Mouse (Mus musculus) liver, postnatal 0 days (tissue): ENCODE results near the gene Rin3. TPM values are rescaled to one million over a fixed set of nuclear protein-coding genes. Genes with fewer than 3 reads are reported as not detected.

ENCODE experiments used
- ATAC-seq: fragments of 200-750 bp; cut with Nextera tagmentation; 2 replicates; pipeline ENCODE4 v1.8.0; 2017; ENCODE audit warnings: mild to moderate bottlenecking, moderate library complexity
- DNase-seq: peaks from one replicate; pipeline ENCODE4 v3.0.0-alpha.2; 2016
- H3K27ac ChIP-seq: fragments of 300-500 bp; sonication (generic); 2 replicates; pipeline ENCODE4 v1.5.1; 2014; ENCODE audit warnings: antibody characterized with exemption, moderate library complexity, mild to moderate bottlenecking, low read depth
- H3K27me3 ChIP-seq: fragments of 300-500 bp; sonication (generic); 2 replicates; pipeline ENCODE4 v1.6.1; 2014; ENCODE audit warnings: low read length, control low read depth, mixed read lengths; ENCODE audit not compliant: insufficient read depth
- H3K36me3 ChIP-seq: fragments of 300-500 bp; sonication (generic); replicated peaks from 2 replicates; pipeline ENCODE4 v1.6.1; 2014; ENCODE audit warnings: mild to moderate bottlenecking, control low read depth, low read length, moderate library complexity, mixed read lengths; ENCODE audit not compliant: insufficient read depth
- H3K4me1 ChIP-seq: fragments of 300-500 bp; sonication (generic); 2 replicates; pipeline ENCODE4 v1.6.1; 2014; ENCODE audit warnings: antibody characterized with exemption, mild to moderate bottlenecking, control low read depth; ENCODE audit not compliant: insufficient read depth
- H3K4me2 ChIP-seq: fragments of 300-500 bp; sonication (generic); 2 replicates; pipeline ENCODE4 v1.6.1; 2014; ENCODE audit warnings: low read depth, mild to moderate bottlenecking, low read length, moderate library complexity, mixed read lengths
- H3K4me3 ChIP-seq: fragments of 300-500 bp; sonication (generic); 2 replicates; pipeline ENCODE4 v1.5.1; 2014; ENCODE audit warnings: low read depth, low read length
- H3K9ac ChIP-seq: fragments of 300-500 bp; sonication (generic); replicated peaks from 2 replicates; pipeline ENCODE4 v1.6.1; 2014; ENCODE audit warnings: mild to moderate bottlenecking, moderate library complexity
- H3K9me3 ChIP-seq: fragments of 300-500 bp; sonication (generic); 2 replicates; pipeline ENCODE4 v1.6.1; 2016; ENCODE audit warnings: mild to moderate bottlenecking, control low read depth, low read length, mixed read lengths
- CTCF ChIP-seq: sonication (generic); IDR thresholded peaks from 2 replicates; pipeline ENCODE4 v1.5.1; 2016; ENCODE audit warnings: antibody characterized with exemption, low read depth
- EP300 ChIP-seq: IDR thresholded peaks from 2 replicates; pipeline ENCODE4 v1.6.1; 2016; ENCODE audit warnings: antibody characterized with exemption, low read depth, mild to moderate bottlenecking
- WGBS: fragments of 180-500 bp; shearing (Covaris S2); extraction: QIAGEN DNeasy Blood & Tissue Kit; methylation state at CpG from one replicate; pipeline ENCODE4 v1.1.7; 2014; ENCODE audit not compliant: insufficient replicate concordance; 5-methylcytosine and 5-hydroxymethylcytosine counted together
- polyA plus RNA-seq: library from polyadenylated mRNA; unstranded; fragments of >200 nt; fragmentation: Nextera tagmentation; extraction: Ambion mirVana; gene quantifications from 2 replicates; pipeline ENCODE4 v1.2.1, GENCODE M21; 2015

The Rin3 gene
- polyA plus RNA-seq, 1 experiment from 2014 or later, result 10.0 TPM

- TF ChIP-seq EP300 (no peak), CTCF (no peak)
- Histone ChIP-seq H3K4me2 (no peak overlapping the region), H3K36me3 (peaks cover 60% of the 10 kb centered on the region), H3K4me1 (peaks cover 5% of the 10 kb centered on the region; the same call in 1 of the 2 replicates), H3K4me3 (no peak overlapping the region), H3K9me3 (no peaks in the 10 kb centered on the region), H3K9ac (no peak overlapping the region), H3K27me3 (no peaks in the 10 kb centered on the region), H3K27ac (no peak overlapping the region)
- ATAC-seq (no peak), DNase-seq (no peak)
- WGBS, result 76% methylated on average over 10 of the region's 10 CpGs
Observed at GRCm38 (mm10) chr12:102361189-102362161, 78.6 kb downstream of the Rin3 start.

GRCm38 (mm10) chr12:102365016-102365415, 82.2 kb downstream of the Rin3 start:
- Histone ChIP-seq H3K9ac (no peak overlapping the region), H3K4me3 (no peak overlapping the region), H3K27me3 (no peaks in the 10 kb centered on the region), H3K36me3 (peaks cover 59% of the 10 kb centered on the region), H3K9me3 (no peaks in the 10 kb centered on the region), H3K27ac (peak overlapping the region; percentile 67), H3K4me2 (no peak overlapping the region), H3K4me1 (peaks cover 7% of the 10 kb centered on the region; the same call in 1 of the 2 replicates)
- DNase-seq, result peak; percentile 36
- WGBS, result 60% methylated on average over 7 of the region's 7 CpGs
- no peak for TF ChIP-seq CTCF
- no peak for TF ChIP-seq EP300
- ATAC-seq, result no peak

GRCm38 (mm10) chr12:102366126-102366816, 83.4 kb downstream of the Rin3 start:
- Histone ChIP-seq H3K4me2 (peak overlapping the region; percentile 23; the same call in 1 of the 2 replicates), H3K4me1 (peaks cover 7% of the 10 kb centered on the region; the same call in 1 of the 2 replicates), H3K9me3 (no peaks in the 10 kb centered on the region), H3K4me3 (no peak overlapping the region), H3K36me3 (peaks cover 56% of the 10 kb centered on the region), H3K27me3 (no peaks in the 10 kb centered on the region), H3K9ac (no peak overlapping the region), H3K27ac (peak overlapping the region; percentile 67)
- no peak for DNase-seq
- 77% methylated on average over 9 of the region's 9 CpGs for WGBS
- TF ChIP-seq EP300 (no peak), CTCF (no peak)
- no peak for ATAC-seq

- TF ChIP-seq CTCF (no peak), EP300 (no peak)
- H3K4me2 ChIP-seq, result peak overlapping the region; percentile 35; the same call in 1 of the 2 replicates
- H3K27me3 ChIP-seq, result no peaks in the 10 kb centered on the region
- H3K4me3 ChIP-seq, result no peak overlapping the region
- H3K9me3 ChIP-seq, result no peaks in the 10 kb centered on the region
- ATAC-seq (peak; percentile 44), DNase-seq (no peak)
- peaks cover 7% of the 10 kb centered on the region; the same call in 1 of the 2 replicates for H3K4me1 ChIP-seq
- H3K9ac ChIP-seq, result no peak overlapping the region
- H3K36me3 ChIP-seq, result peaks cover 53% of the 10 kb centered on the region
- 65% methylated on average over 3 of the region's 3 CpGs for WGBS
- peak overlapping the region; percentile 76 for H3K27ac ChIP-seq
Observed at GRCm38 (mm10) chr12:102367075-102367474, 84.2 kb downstream of the Rin3 start.

- Histone ChIP-seq H3K4me3 (peak overlapping the region; percentile 19), H3K9ac (0 out of 2 replicates have a peak overlapping the region, but pooled peaks have one; percentile 50), H3K4me1 (peaks cover 7% of the 10 kb centered on the region; the same call in 1 of the 2 replicates), H3K9me3 (no peaks in the 10 kb centered on the region), H3K36me3 (peaks cover 53% of the 10 kb centered on the region), H3K4me2 (peak overlapping the region; percentile 49), H3K27me3 (no peaks in the 10 kb centered on the region), H3K27ac (peak overlapping the region; percentile 76)
- TF ChIP-seq CTCF, result no peak
- no peak for TF ChIP-seq EP300
- WGBS, result 41% methylated on average over 7 of the region's 7 CpGs
- DNase-seq (peak; percentile 40), ATAC-seq (peak; percentile 32; the same call in 1 of the 2 replicates)
Observed at GRCm38 (mm10) chr12:102368066-102368465, 85.2 kb downstream of the Rin3 start.

GRCm38 (mm10) chr12:102368556-102368955, 85.7 kb downstream of the Rin3 start:
- DNase-seq, result no peak
- 60% methylated on average over 13 of the region's 14 CpGs for WGBS
- Histone ChIP-seq H3K36me3 (peaks cover 53% of the 10 kb centered on the region), H3K9ac (peak overlapping the region; percentile 50; the same call in 1 of the 2 replicates), H3K4me2 (peak overlapping the region; percentile 49), H3K4me1 (peaks cover 7% of the 10 kb centered on the region; the same call in 1 of the 2 replicates), H3K27me3 (no peaks in the 10 kb centered on the region), H3K9me3 (no peaks in the 10 kb centered on the region), H3K4me3 (peak overlapping the region; percentile 19), H3K27ac (peak overlapping the region; percentile 73)
- no peak for TF ChIP-seq EP300
- no peak for TF ChIP-seq CTCF
- 0 out of 2 replicates have a peak, but pooled peaks have one; percentile 9 for ATAC-seq
